Mouse (Mus musculus) forebrain, embryonic 16.5 days (tissue): Measurements from ENCODE around the gene Snap91. TPM values are rescaled to one million over a fixed set of nuclear protein-coding genes. Genes with fewer than 3 reads are reported as not detected.

Experiments
- ATAC-seq: fragments of 200-750 bp; cut with Nextera tagmentation; 2 replicates; pipeline ENCODE4 v1.8.0; 2017; ENCODE audit warnings: mild to moderate bottlenecking, moderate library complexity
- H3K27ac ChIP-seq: fragments of 300-500 bp; sonication (generic); 2 replicates; pipeline ENCODE4 v1.5.1; 2014; ENCODE audit warnings: low read length, control low read depth
- H3K27me3 ChIP-seq: fragments of 300-500 bp; sonication (generic); replicated peaks from 2 replicates; pipeline ENCODE4 v1.6.1; 2014; ENCODE audit warnings: low read length; ENCODE audit not compliant: control insufficient read depth, insufficient read depth
- H3K36me3 ChIP-seq: fragments of 300-500 bp; sonication (generic); 2 replicates; pipeline ENCODE4 v1.6.1; 2014; ENCODE audit not compliant: control insufficient read depth, insufficient read depth
- H3K4me1 ChIP-seq: fragments of 300-500 bp; sonication (generic); replicated peaks from 2 replicates; pipeline ENCODE4 v1.6.1; 2014; ENCODE audit warnings: low read length; ENCODE audit not compliant: control insufficient read depth, insufficient read depth
- H3K4me2 ChIP-seq: fragments of 300-500 bp; sonication (generic); 2 replicates; pipeline ENCODE4 v1.6.1; 2014; ENCODE audit warnings: mild to moderate bottlenecking, low read length, control low read depth
- H3K4me3 ChIP-seq: fragments of 300-500 bp; sonication (generic); replicated peaks from 2 replicates; pipeline ENCODE4 v1.5.1; 2014; ENCODE audit warnings: mild to moderate bottlenecking, low read length, control low read depth
- H3K9ac ChIP-seq: fragments of 300-500 bp; sonication (generic); replicated peaks from 2 replicates; pipeline ENCODE4 v1.6.1; 2014; ENCODE audit warnings: low read depth, low read length, control low read depth
- H3K9me3 ChIP-seq: fragments of 300-500 bp; sonication (generic); 2 replicates; pipeline ENCODE4 v1.6.1; 2016; ENCODE audit warnings: low read length; ENCODE audit not compliant: control insufficient read depth
- WGBS: fragments of 180-500 bp; shearing (Covaris S2); extraction: QIAGEN DNeasy Blood & Tissue Kit; methylation state at CpG from one replicate; pipeline ENCODE4 v1.1.7; 2014; 5-methylcytosine and 5-hydroxymethylcytosine counted together
- polyA plus RNA-seq: library from polyadenylated mRNA; unstranded; fragments of >200 nt; fragmentation: Nextera tagmentation; extraction: Ambion mirVana; gene quantifications from 2 replicates; pipeline ENCODE4 v1.2.1, GENCODE M21; 2015

The Snap91 gene
- 115 and 119 TPM in 2 replicates for polyA plus RNA-seq

- peak within 1 kb of the TSS; percentile 79 for H3K4me2 ChIP-seq
- no peaks in the 10 kb centered on the region for H3K9me3 ChIP-seq
- no peaks in the 10 kb centered on the region for H3K36me3 ChIP-seq
- under 1% methylated on average over 91 of the region's 104 CpGs for WGBS
- peak within 1 kb of the TSS; percentile 91 for H3K9ac ChIP-seq
- peak; percentile 97 for ATAC-seq
- H3K27me3 ChIP-seq, result no peaks in the 10 kb centered on the region; the same call in 1 of the 2 replicates
- H3K4me1 ChIP-seq, result peaks cover 15% of the 10 kb centered on the region
- H3K27ac ChIP-seq, result peak within 1 kb of the TSS; percentile 93
- peak within 1 kb of the TSS; percentile 79 for H3K4me3 ChIP-seq
These were observed at the start of gene Snap91 for GRCm38 (mm10) chr9:86880113-86880972. Gene Snap91, minus strand, starts transcription at chr9:86880654.

GRCm38 (mm10) chr9:86926519-86926918 is 46.1 kb upstream of the Snap91 start:
- no peaks in the 10 kb centered on the region for H3K4me1 ChIP-seq
- whole genome bisulfite sequencing, result 80% methylated on average over 5 of the region's 5 CpGs
- no peak for ATAC-seq

GRCm38 (mm10) chr9:86925688-86926087 is 45.2 kb upstream of the Snap91 start:
- Histone ChIP-seq H3K9ac (no peak overlapping the region), H3K4me3 (no peak overlapping the region), H3K27ac (no peak overlapping the region), H3K36me3 (no peaks in the 10 kb centered on the region), H3K4me2 (no peak overlapping the region), H3K4me1 (no peaks in the 10 kb centered on the region), H3K27me3 (no peaks in the 10 kb centered on the region), H3K9me3 (no peaks in the 10 kb centered on the region)
- ATAC-seq, result no peak
- WGBS, result 84% methylated on average over 6 of the region's 6 CpGs

More at GRCm38 (mm10) chr9:86926519-86926918, 46.1 kb upstream of the Snap91 start:
- no peak overlapping the region for H3K4me2 ChIP-seq
- no peak overlapping the region for H3K9ac ChIP-seq
- H3K36me3 ChIP-seq, result no peaks in the 10 kb centered on the region
- no peaks in the 10 kb centered on the region for H3K27me3 ChIP-seq
- no peak overlapping the region for H3K27ac ChIP-seq
- H3K9me3 ChIP-seq, result no peaks in the 10 kb centered on the region
- H3K4me3 ChIP-seq, result no peak overlapping the region

GRCm38 (mm10) chr9:86922430-86922829 is 42.0 kb upstream of the Snap91 start:
- H3K9ac ChIP-seq, result no peak overlapping the region
- H3K27me3 ChIP-seq, result no peaks in the 10 kb centered on the region
- no peak for ATAC-seq
- H3K4me2 ChIP-seq, result no peak overlapping the region
- H3K9me3 ChIP-seq, result no peaks in the 10 kb centered on the region
- H3K36me3 ChIP-seq, result no peaks in the 10 kb centered on the region
- WGBS, result 55% methylated on average over 3 of the region's 3 CpGs
- no peak overlapping the region for H3K4me3 ChIP-seq
- H3K4me1 ChIP-seq, result no peaks in the 10 kb centered on the region
- no peak overlapping the region for H3K27ac ChIP-seq

GRCm38 (mm10) chr9:86916543-86916942 is 36.1 kb upstream of the Snap91 start:
- Histone ChIP-seq H3K9me3 (no peaks in the 10 kb centered on the region), H3K9ac (no peak overlapping the region), H3K27me3 (no peaks in the 10 kb centered on the region), H3K4me1 (no peaks in the 10 kb centered on the region), H3K4me2 (no peak overlapping the region), H3K4me3 (no peak overlapping the region), H3K36me3 (no peaks in the 10 kb centered on the region), H3K27ac (no peak overlapping the region)
- no peak for ATAC-seq
- 83% methylated on average over 3 of the region's 3 CpGs for WGBS

- no peaks in the 10 kb centered on the region for H3K27me3 ChIP-seq
- WGBS, result 50% methylated on average over 4 of the region's 4 CpGs
These were observed 19.2 kb upstream of the Snap91 start for GRCm38 (mm10) chr9:86899502-86900199.

GRCm38 (mm10) chr9:86879216-86880112 is 990 bp downstream of the Snap91 start:
- Histone ChIP-seq H3K9ac (peak overlapping the region; percentile 91), H3K4me2 (peak overlapping the region; percentile 79), H3K4me3 (peak overlapping the region; percentile 79), H3K27me3 (no peaks in the 10 kb centered on the region; the same call in 1 of the 2 replicates), H3K36me3 (no peaks in the 10 kb centered on the region; the same call in 1 of the 2 replicates), H3K27ac (peak overlapping the region; percentile 93), H3K4me1 (peaks cover 15% of the 10 kb centered on the region), H3K9me3 (no peaks in the 10 kb centered on the region)
- ATAC-seq, result peak; percentile 11
- whole genome bisulfite sequencing, result under 1% methylated on average over 75 of the region's 75 CpGs

More at GRCm38 (mm10) chr9:86899502-86900199, 19.2 kb upstream of the Snap91 start:
- H3K4me1 ChIP-seq, result no peaks in the 10 kb centered on the region
- no peaks in the 10 kb centered on the region for H3K36me3 ChIP-seq
- H3K9me3 ChIP-seq, result no peaks in the 10 kb centered on the region
- no peak overlapping the region for H3K27ac ChIP-seq
- ATAC-seq, result no peak
- H3K4me2 ChIP-seq, result no peak overlapping the region
- H3K9ac ChIP-seq, result no peak overlapping the region
- H3K4me3 ChIP-seq, result no peak overlapping the region

GRCm38 (mm10) chr9:86878716-86879115 is 1.7 kb downstream of the Snap91 start:
- no peaks in the 10 kb centered on the region; the same call in 1 of the 2 replicates for H3K27me3 ChIP-seq
- H3K9ac ChIP-seq, result peak overlapping the region; percentile 91
- no peak overlapping the region for H3K27ac ChIP-seq
- no peaks in the 10 kb centered on the region; the same call in 1 of the 2 replicates for H3K36me3 ChIP-seq
- peaks cover 15% of the 10 kb centered on the region for H3K4me1 ChIP-seq
- peak overlapping the region; percentile 79 for H3K4me2 ChIP-seq
- H3K4me3 ChIP-seq, result peak overlapping the region; percentile 79
- no peaks in the 10 kb centered on the region for H3K9me3 ChIP-seq
- ATAC-seq, result no peak
- WGBS, result 60% methylated on average over 6 of the region's 6 CpGs
